Mouse (Mus musculus) kidney, postnatal 0 days (tissue): ENCODE data around the gene Rab25. TPM values are rescaled to one million over a fixed set of nuclear protein-coding genes. Genes with fewer than 3 reads are reported as not detected.
"Not testable (repeated sequence)": the region's sequence is repeated elsewhere in the genome, so short reads cannot be mapped to it uniquely, and the experiment has no call there.

ENCODE experiments used
- ATAC-seq: fragments of 200-750 bp; cut with Nextera tagmentation; replicated peaks from 2 replicates; pipeline ENCODE4 v1.8.0; 2017; ENCODE audit warnings: low read depth, moderate number of reproducible peaks, moderate TSS enrichment, moderate library complexity; ENCODE audit not compliant: low FRiP score
- DNase-seq: peaks from one replicate; pipeline ENCODE4 v3.0.0-alpha.2; 2016; ENCODE audit warnings: low spot score
- H3K27ac ChIP-seq: fragments of 300-500 bp; sonication (generic); 2 replicates; pipeline ENCODE4 v1.5.1; 2014; ENCODE audit warnings: mild to moderate bottlenecking
- H3K27me3 ChIP-seq: fragments of 300-500 bp; sonication (generic); 2 replicates; pipeline ENCODE4 v1.6.1; 2014; ENCODE audit warnings: low read length, mixed read lengths; ENCODE audit not compliant: insufficient read depth
- H3K36me3 ChIP-seq: fragments of 300-500 bp; sonication (generic); 2 replicates; pipeline ENCODE4 v1.6.1; 2014; ENCODE audit warnings: low read length, mixed read lengths; ENCODE audit not compliant: insufficient read depth
- H3K4me1 ChIP-seq: fragments of 300-500 bp; sonication (generic); replicated peaks from 2 replicates; pipeline ENCODE4 v1.6.1; 2014; ENCODE audit warnings: antibody characterized with exemption, low read length, mixed read lengths; ENCODE audit not compliant: insufficient read depth
- H3K4me2 ChIP-seq: fragments of 300-500 bp; sonication (generic); 2 replicates; pipeline ENCODE4 v1.6.1; 2014; ENCODE audit warnings: mild to moderate bottlenecking, low read length, moderate library complexity, mixed read lengths
- H3K4me3 ChIP-seq: fragments of 300-500 bp; sonication (generic); replicated peaks from 2 replicates; pipeline ENCODE4 v1.5.1; 2014; ENCODE audit warnings: low read depth, low read length
- H3K9ac ChIP-seq: fragments of 300-500 bp; sonication (generic); 2 replicates; pipeline ENCODE4 v1.6.1; 2014; ENCODE audit warnings: low read depth, low read length
- H3K9me3 ChIP-seq: fragments of 300-500 bp; sonication (generic); replicated peaks from 2 replicates; pipeline ENCODE4 v1.6.1; 2016; ENCODE audit warnings: low read length, inconsistent platforms, mixed read lengths
- CTCF ChIP-seq: IDR thresholded peaks from 2 replicates; pipeline ENCODE4 v1.5.1; 2016; ENCODE audit warnings: antibody characterized with exemption, low read depth, mild to moderate bottlenecking, moderate library complexity
- WGBS: fragments of 180-500 bp; shearing (Covaris S2); extraction: QIAGEN DNeasy Blood & Tissue Kit; methylation state at CpG from one replicate; pipeline ENCODE4 v1.1.7; 2014; 5-methylcytosine and 5-hydroxymethylcytosine counted together
- polyA plus RNA-seq: library from polyadenylated mRNA; unstranded; fragments of >200 nt; fragmentation: Nextera tagmentation; extraction: Ambion mirVana; gene quantifications from 2 replicates; pipeline ENCODE4 v1.2.1, GENCODE M21; 2015

Rab25 gene
- 27.4 and 28.9 TPM in 2 replicates for polyA plus RNA-seq

- Histone ChIP-seq H3K4me3 (no peak within 1 kb of the TSS), H3K9ac (no peak within 1 kb of the TSS), H3K27me3 (no peaks in the 10 kb centered on the region), H3K4me1 (peaks cover 10% of the 10 kb centered on the region), H3K9me3 (no peaks in the 10 kb centered on the region), H3K4me2 (peak within 1 kb of the TSS; percentile 41), H3K27ac (peak within 1 kb of the TSS; percentile 42; the same call in 1 of the 2 replicates), H3K36me3 (no peaks in the 10 kb centered on the region)
- TF ChIP-seq CTCF = no peak
- ATAC-seq (no peak), DNase-seq (no peak)
- 48% methylated on average over 18 of the region's 18 CpGs for WGBS
Observed at GRCm38 (mm10) chr3:88548180-88548917, at the start of gene Rab25. Gene Rab25 (minus strand): TSS chr3:88548300.

GRCm38 (mm10) chr3:88596547-88596946 lies 48.4 kb upstream of the Rab25 start:
- not testable (repeated sequence) for H3K27me3 ChIP-seq, H3K4me2 ChIP-seq, H3K9me3 ChIP-seq, ATAC-seq, DNase-seq, H3K36me3 ChIP-seq, H3K27ac ChIP-seq, H3K9ac ChIP-seq, H3K4me3 ChIP-seq
- WGBS = 90% methylated on average over 4 of the region's 4 CpGs
- H3K4me1 ChIP-seq = peaks cover 15% of the 10 kb centered on the region

- no peak for TF ChIP-seq CTCF
- ATAC-seq (no peak), DNase-seq (no peak)
- no peak overlapping the region for H3K4me2 ChIP-seq
- WGBS = 35% methylated on average over 10 of the region's 10 CpGs
- peaks cover 18% of the 10 kb centered on the region for H3K4me1 ChIP-seq
- no peak overlapping the region for H3K27ac ChIP-seq
- no peaks in the 10 kb centered on the region for H3K36me3 ChIP-seq
- H3K27me3 ChIP-seq = no peaks in the 10 kb centered on the region
- no peak overlapping the region for H3K9ac ChIP-seq
- H3K9me3 ChIP-seq = no peaks in the 10 kb centered on the region
- no peak overlapping the region for H3K4me3 ChIP-seq
Observed at GRCm38 (mm10) chr3:88593893-88594580, 45.9 kb upstream of the Rab25 start.

GRCm38 (mm10) chr3:88592942-88593576 lies 45.0 kb upstream of the Rab25 start:
- WGBS = 63% methylated on average over 10 of the region's 10 CpGs
- Histone ChIP-seq H3K4me2 (no peak overlapping the region), H3K4me3 (no peak overlapping the region), H3K9ac (peak overlapping the region; percentile 37; the same call in 1 of the 2 replicates), H3K27me3 (no peaks in the 10 kb centered on the region), H3K27ac (no peak overlapping the region), H3K36me3 (peaks cover 2% of the 10 kb centered on the region; the same call in 1 of the 2 replicates), H3K9me3 (no peaks in the 10 kb centered on the region), H3K4me1 (peaks cover 18% of the 10 kb centered on the region)
- TF ChIP-seq CTCF = no peak
- 0 out of 2 replicates have a peak, but pooled peaks have one; percentile 22 for ATAC-seq
- DNase-seq = no peak

GRCm38 (mm10) chr3:88591950-88592731 lies 44.0 kb upstream of the Rab25 start:
- Histone ChIP-seq H3K9me3 (no peaks in the 10 kb centered on the region), H3K36me3 (peaks cover 11% of the 10 kb centered on the region), H3K4me2 (peak overlapping the region; percentile 36), H3K27me3 (no peaks in the 10 kb centered on the region), H3K27ac (no peak overlapping the region), H3K4me3 (no peak overlapping the region), H3K9ac (0 out of 2 replicates have a peak overlapping the region, but pooled peaks have one; percentile 37), H3K4me1 (peaks cover 18% of the 10 kb centered on the region)
- peak; percentile 86 for DNase-seq
- peak; percentile 75 for TF ChIP-seq CTCF
- ATAC-seq = no peak
- WGBS = 16% methylated on average over 9 of the region's 9 CpGs
